Mouse (Mus musculus): Measurements from ENCODE around the gene Trim31. TPM values are rescaled to one million over a fixed set of nuclear protein-coding genes. Genes with fewer than 3 reads are reported as not detected.

The Trim31 gene
- polyA plus RNA-seq, 1 experiment from 2014 or later: 56.2 TPM

- peaks cover 6% of the 10 kb centered on the region; the same call in 1 of the 2 replicates for H3K4me1 ChIP-seq (replicated peaks; ENCODE audit: control insufficient read depth, insufficient read depth, low read length)
- H3K36me3 ChIP-seq (ENCODE audit: control insufficient read depth, insufficient read depth): no peaks in the 10 kb centered on the region
- H3K4me2 ChIP-seq (replicated peaks; ENCODE audit: low read depth): no peak overlapping the region; the same call in 1 of the 2 replicates
- 5% methylated on average over 2 of the region's 2 CpGs for WGBS
- no peaks in the 10 kb centered on the region for H3K9me3 ChIP-seq (ENCODE audit: control insufficient read depth)
- H3K9ac ChIP-seq (ENCODE audit: low read depth, low read length): no peak overlapping the region
- H3K4me3 ChIP-seq (ENCODE audit: low read depth, low read length): no peak overlapping the region
- no peak overlapping the region for H3K27ac ChIP-seq (ENCODE audit: low read depth, low read length)
- H3K27me3 ChIP-seq (replicated peaks; ENCODE audit: control insufficient read depth, insufficient read depth, low read length): no peaks in the 10 kb centered on the region
- ATAC-seq: no peak
- peak; percentile 91 for TF ChIP-seq CTCF (IDR thresholded peaks at IDR 0.05; ENCODE audit: low read depth)
Measured at GRCm38 (mm10) chr17:36892362-36892761, 5.6 kb upstream of the Trim31 start.

GRCm38 (mm10) chr17:36893387-36893786 is 4.5 kb upstream of the Trim31 start:
- 47% methylated on average over 5 of the region's 5 CpGs for WGBS

GRCm38 (mm10) chr17:36896583-36896982 is 1.3 kb upstream of the Trim31 start:
- 70% methylated on average over 1 of the region's 1 CpGs for WGBS
- Histone ChIP-seq H3K36me3 (ENCODE audit: control insufficient read depth, insufficient read depth) (no peaks in the 10 kb centered on the region), H3K4me3 (ENCODE audit: low read depth, low read length) (no peak overlapping the region), H3K9ac (ENCODE audit: low read depth, low read length) (no peak overlapping the region), H3K9me3 (ENCODE audit: control insufficient read depth) (no peaks in the 10 kb centered on the region), H3K4me1 (replicated peaks; ENCODE audit: control insufficient read depth, insufficient read depth, low read length) (no peaks in the 10 kb centered on the region), H3K27me3 (replicated peaks; ENCODE audit: control insufficient read depth, insufficient read depth, low read length) (no peaks in the 10 kb centered on the region), H3K27ac (ENCODE audit: low read depth, low read length) (0 out of 2 replicates have a peak overlapping the region, but pooled peaks have one; percentile 36), H3K4me2 (replicated peaks; ENCODE audit: low read depth) (no peak overlapping the region; the same call in 1 of the 2 replicates)
- ATAC-seq: no peak
- peak; percentile 73 for TF ChIP-seq CTCF (IDR thresholded peaks at IDR 0.05; ENCODE audit: low read depth)

More at GRCm38 (mm10) chr17:36893387-36893786, 4.5 kb upstream of the Trim31 start:
- TF ChIP-seq CTCF (IDR thresholded peaks at IDR 0.05; ENCODE audit: low read depth): no peak
- peaks cover 6% of the 10 kb centered on the region; the same call in 1 of the 2 replicates for H3K4me1 ChIP-seq (replicated peaks; ENCODE audit: control insufficient read depth, insufficient read depth, low read length)
- 0 out of 2 replicates have a peak overlapping the region, but pooled peaks have one; percentile 70 for H3K27ac ChIP-seq (ENCODE audit: low read depth, low read length)
- no peak for ATAC-seq
- no peak overlapping the region for H3K4me3 ChIP-seq (ENCODE audit: low read depth, low read length)
- H3K4me2 ChIP-seq (replicated peaks; ENCODE audit: low read depth): no peak overlapping the region
- no peaks in the 10 kb centered on the region for H3K9me3 ChIP-seq (ENCODE audit: control insufficient read depth)
- no peaks in the 10 kb centered on the region for H3K36me3 ChIP-seq (ENCODE audit: control insufficient read depth, insufficient read depth)
- no peak overlapping the region for H3K9ac ChIP-seq (ENCODE audit: low read depth, low read length)
- no peaks in the 10 kb centered on the region for H3K27me3 ChIP-seq (replicated peaks; ENCODE audit: control insufficient read depth, insufficient read depth, low read length)

- Histone ChIP-seq H3K4me3 (ENCODE audit: low read depth, low read length) (no peak overlapping the region), H3K9ac (ENCODE audit: low read depth, low read length) (peak overlapping the region; percentile 48; the same call in 1 of the 2 replicates), H3K27me3 (replicated peaks; ENCODE audit: control insufficient read depth, insufficient read depth, low read length) (no peaks in the 10 kb centered on the region), H3K4me1 (replicated peaks; ENCODE audit: control insufficient read depth, insufficient read depth, low read length) (no peaks in the 10 kb centered on the region), H3K4me2 (replicated peaks; ENCODE audit: low read depth) (peak overlapping the region; percentile 73), H3K36me3 (ENCODE audit: control insufficient read depth, insufficient read depth) (no peaks in the 10 kb centered on the region), H3K27ac (ENCODE audit: low read depth, low read length) (peak overlapping the region; percentile 96), H3K9me3 (ENCODE audit: control insufficient read depth) (no peaks in the 10 kb centered on the region)
- peak; percentile 87 for ATAC-seq
- no peak for TF ChIP-seq CTCF (IDR thresholded peaks at IDR 0.05; ENCODE audit: low read depth)
Measured at GRCm38 (mm10) chr17:36897065-36897464, 853 bp upstream of the Trim31 start.

- Histone ChIP-seq H3K27ac (ENCODE audit: low read depth, low read length) (peak overlapping the region; percentile 96), H3K27me3 (replicated peaks; ENCODE audit: control insufficient read depth, insufficient read depth, low read length) (no peaks in the 10 kb centered on the region), H3K9me3 (ENCODE audit: control insufficient read depth) (no peaks in the 10 kb centered on the region), H3K4me3 (ENCODE audit: low read depth, low read length) (peak overlapping the region; percentile 38), H3K4me1 (replicated peaks; ENCODE audit: control insufficient read depth, insufficient read depth, low read length) (no peaks in the 10 kb centered on the region), H3K4me2 (replicated peaks; ENCODE audit: low read depth) (peak overlapping the region; percentile 73), H3K36me3 (ENCODE audit: control insufficient read depth, insufficient read depth) (no peaks in the 10 kb centered on the region), H3K9ac (ENCODE audit: low read depth, low read length) (peak overlapping the region; percentile 48)
- TF ChIP-seq CTCF (IDR thresholded peaks at IDR 0.05; ENCODE audit: low read depth): peak; percentile 44
- no peak for ATAC-seq
- 65% methylated on average over 4 of the region's 4 CpGs for WGBS
Measured at GRCm38 (mm10) chr17:36899376-36899775, 1.5 kb downstream of the Trim31 start.

GRCm38 (mm10) chr17:36900001-36900400 is 2.1 kb downstream of the Trim31 start:
- H3K4me3 ChIP-seq (ENCODE audit: low read depth, low read length): peak overlapping the region; percentile 38

More at GRCm38 (mm10) chr17:36900001-36900400, 2.1 kb downstream of the Trim31 start:
- no peak for ATAC-seq
- no peak overlapping the region for H3K27ac ChIP-seq (ENCODE audit: low read depth, low read length)
- H3K36me3 ChIP-seq (ENCODE audit: control insufficient read depth, insufficient read depth): 0 out of 2 replicates have a peak, but pooled peaks cover under 1% of the 10 kb centered on the region
- H3K9ac ChIP-seq (ENCODE audit: low read depth, low read length): peak overlapping the region; percentile 48; the same call in 1 of the 2 replicates
- no peaks in the 10 kb centered on the region for H3K9me3 ChIP-seq (ENCODE audit: control insufficient read depth)
- TF ChIP-seq CTCF (IDR thresholded peaks at IDR 0.05; ENCODE audit: low read depth): no peak
- H3K4me1 ChIP-seq (replicated peaks; ENCODE audit: control insufficient read depth, insufficient read depth, low read length): no peaks in the 10 kb centered on the region
- H3K27me3 ChIP-seq (replicated peaks; ENCODE audit: control insufficient read depth, insufficient read depth, low read length): no peaks in the 10 kb centered on the region
- H3K4me2 ChIP-seq (replicated peaks; ENCODE audit: low read depth): peak overlapping the region; percentile 73
- 41% methylated on average over 5 of the region's 5 CpGs for WGBS

Measured in intestine, postnatal 0 days (tissue).